Mouse (Mus musculus) pancreas, adult 10 weeks (tissue): ENCODE results near the gene Tamm41. TPM values are rescaled to one million over a fixed set of nuclear protein-coding genes. Genes with fewer than 3 reads are reported as not detected.

ENCODE experiments used
- polyA plus RNA-seq: library from polyadenylated mRNA; stranded (reverse); fragments of 350-450 nt; fragmentation: Illumina TruSeq; extraction: RNeasy Lipid Tissue Mini Kit (QIAGEN cat#74804); gene quantifications from one replicate; pipeline ENCODE4 v1.2.3, GENCODE M21; 2015; ENCODE audit warnings: low read depth, low replicate concordance; ENCODE audit not compliant: insufficient read depth

The Tamm41 gene
- polyA plus RNA-seq: 3.3 TPM

GRCm38 (mm10) chr6:115037103-115038094 is at the start of gene Tamm41:
Gene Tamm41, minus strand, starts transcription at chr6:115037876.

GRCm38 (mm10) chr6:114969213-114970120 is 68.2 kb downstream of the Tamm41 start, which contains the start of gene Vgll4:
Gene Vgll4, minus strand, starts transcription at chr6:114969994.

Other genes starting within 250 kb of the Tamm41 start
- 7.9 TPM for gene Vgll4, start 67.9 kb downstream of the Tamm41 start, polyA plus RNA-seq
- 3.1 TPM for gene Syn2, start 97.0 kb upstream of the Tamm41 start, polyA plus RNA-seq
- not detected for gene Gm17482, start 189.5 kb upstream of the Tamm41 start, polyA plus RNA-seq
- gene Timp4, start 214.3 kb upstream of the Tamm41 start, polyA plus RNA-seq: 1.1 TPM